Mouse (Mus musculus): ENCODE measurements at regions not wholly inside any gene's neighbourhood (a gene's known extent, or its start where the extent isn't known, plus 50 kb on each side); places are given as distances from the start of the nearest gene placed in this dataset.
A peak's percentile ranks its signal among the peaks of the same experiment; 100 is the strongest.

DNA sequence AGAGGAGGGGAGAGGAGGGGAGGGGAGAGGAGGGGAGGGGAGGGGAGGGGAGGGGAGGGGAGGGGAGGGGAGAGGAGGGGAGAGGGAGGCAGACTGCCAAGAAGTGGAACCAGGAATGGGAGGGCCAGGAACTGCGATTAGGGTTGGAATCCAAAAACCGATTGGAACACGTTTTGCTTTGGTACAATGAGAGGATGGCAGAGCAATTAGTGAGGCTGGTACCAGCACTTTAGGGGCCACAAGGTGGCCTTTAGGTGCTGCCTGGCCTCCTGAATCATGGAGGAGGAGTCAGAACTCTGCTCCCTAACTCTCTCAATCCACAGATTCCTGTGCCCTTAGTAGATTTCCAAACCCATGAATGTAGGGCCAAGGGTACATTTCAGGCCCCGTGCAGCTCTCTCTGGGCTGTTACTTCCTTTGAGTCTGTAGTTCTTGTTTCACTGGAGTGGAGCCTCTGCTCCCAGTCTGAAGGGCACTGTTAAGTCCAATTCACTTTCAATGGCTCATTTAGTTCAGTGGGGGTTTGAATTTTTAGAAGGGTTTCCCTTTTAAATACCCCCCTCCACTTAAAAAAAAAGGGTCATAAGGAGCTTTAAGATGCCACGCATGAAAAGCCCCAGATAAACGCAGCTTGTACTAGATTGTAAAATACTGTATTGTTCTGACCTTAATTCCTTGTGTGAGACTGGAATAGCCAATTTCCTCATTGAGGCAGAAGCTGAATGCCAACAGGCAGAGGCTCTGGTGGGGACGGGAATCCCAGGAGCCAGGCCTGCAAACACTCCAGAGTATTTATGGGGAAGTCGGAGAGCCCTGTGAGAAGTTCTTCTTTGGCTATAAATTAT lies 102.4 kb upstream of the Ranbp3l start:
- TF ChIP-seq CTCF (IDR thresholded peaks at IDR 0.05; ENCODE audit: borderline replicate concordance, extremely low read depth, insufficient read depth, insufficient read length) = no peak
- peak; percentile 93 for DNase-seq (ENCODE audit: low read depth)

GRCm38 (mm10) chr15:8856419-8857084 lies 111.2 kb upstream of the Ranbp3l start:
- TF ChIP-seq CTCF (IDR thresholded peaks at IDR 0.05; ENCODE audit: borderline replicate concordance, extremely low read depth, insufficient read depth, insufficient read length) (no peak), POLR2A (IDR thresholded peaks at IDR 0.05; ENCODE audit: borderline replicate concordance, extremely low read depth, insufficient read depth, insufficient read length, poor library complexity, severe bottlenecking) (no peak)
- DNase-seq (ENCODE audit: low read depth) = peak; percentile 64

- TF ChIP-seq CTCF (IDR thresholded peaks at IDR 0.05; ENCODE audit: borderline replicate concordance, extremely low read depth, insufficient read depth, insufficient read length) (0 out of 2 replicates have a peak, but pooled peaks have one; percentile 2), POLR2A (IDR thresholded peaks at IDR 0.05; ENCODE audit: borderline replicate concordance, extremely low read depth, insufficient read depth, insufficient read length, poor library complexity, severe bottlenecking) (no peak)
Measured at GRCm38 (mm10) chr15:8855511-8855910, 112.2 kb upstream of the Ranbp3l start.

DNA sequence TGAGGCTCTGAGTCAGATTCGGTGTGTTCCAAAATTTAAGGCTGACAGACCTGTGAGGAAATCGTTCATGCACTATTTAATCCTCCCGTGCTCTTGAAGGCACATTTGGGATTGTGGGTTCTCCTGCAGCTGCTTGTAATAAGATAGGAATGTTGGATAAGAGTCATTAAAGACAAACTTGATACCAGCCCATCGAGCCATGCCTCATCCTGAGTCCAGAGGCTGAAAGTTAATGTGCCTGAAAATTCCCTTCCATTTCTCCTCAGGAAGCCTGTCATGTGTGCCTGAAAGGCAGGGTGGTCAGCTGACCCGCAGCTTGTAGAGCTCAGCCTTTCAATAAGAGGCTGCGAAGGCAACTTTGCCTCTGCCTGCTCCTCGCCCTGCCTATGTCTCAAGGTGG lies 113.4 kb upstream of the Ranbp3l start:
- DNase-seq (ENCODE audit: low read depth) = no peak

More at GRCm38 (mm10) chr15:8855511-8855910, 112.2 kb upstream of the Ranbp3l start:
- no peak for DNase-seq (ENCODE audit: low read depth)

GRCm38 (mm10) chr15:8850996-8851395 lies 116.8 kb upstream of the Ranbp3l start:
- DNase-seq (ENCODE audit: low read depth) = no peak
- TF ChIP-seq POLR2A (IDR thresholded peaks at IDR 0.05; ENCODE audit: borderline replicate concordance, extremely low read depth, insufficient read depth, insufficient read length, poor library complexity, severe bottlenecking) = no peak
- no peak for TF ChIP-seq CTCF (IDR thresholded peaks at IDR 0.05; ENCODE audit: borderline replicate concordance, extremely low read depth, insufficient read depth, insufficient read length)

More for the DNA sequence above, 113.4 kb upstream of the Ranbp3l start:
- no peak for TF ChIP-seq POLR2A (IDR thresholded peaks at IDR 0.05; ENCODE audit: borderline replicate concordance, extremely low read depth, insufficient read depth, insufficient read length, poor library complexity, severe bottlenecking)
- TF ChIP-seq CTCF (IDR thresholded peaks at IDR 0.05; ENCODE audit: borderline replicate concordance, extremely low read depth, insufficient read depth, insufficient read length) = no peak

DNA sequence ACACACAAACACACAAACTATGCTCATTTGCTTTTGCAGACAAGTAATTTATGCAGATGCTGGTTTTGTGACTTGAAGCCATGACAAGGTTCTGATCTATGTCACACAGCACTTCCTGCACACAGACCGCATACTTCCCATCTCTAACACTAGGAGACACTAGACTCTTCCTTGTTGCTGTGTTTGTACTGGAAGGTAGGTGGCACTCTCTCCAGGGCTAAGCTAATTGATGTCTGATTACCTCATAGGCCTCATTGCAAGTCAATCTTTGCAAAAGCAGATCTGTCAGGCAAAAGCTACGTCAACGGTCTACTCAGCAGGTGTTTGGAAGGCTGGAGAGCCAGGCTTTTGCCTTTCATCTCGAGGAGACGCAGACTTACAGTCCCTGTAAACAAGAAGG lies 118.3 kb upstream of the Ranbp3l start:
- TF ChIP-seq CTCF (IDR thresholded peaks at IDR 0.05; ENCODE audit: borderline replicate concordance, extremely low read depth, insufficient read depth, insufficient read length) (peak; percentile 15; the same call in 1 of the 2 replicates), POLR2A (IDR thresholded peaks at IDR 0.05; ENCODE audit: borderline replicate concordance, extremely low read depth, insufficient read depth, insufficient read length, poor library complexity, severe bottlenecking) (no peak)
- DNase-seq (ENCODE audit: low read depth) = no peak

DNA sequence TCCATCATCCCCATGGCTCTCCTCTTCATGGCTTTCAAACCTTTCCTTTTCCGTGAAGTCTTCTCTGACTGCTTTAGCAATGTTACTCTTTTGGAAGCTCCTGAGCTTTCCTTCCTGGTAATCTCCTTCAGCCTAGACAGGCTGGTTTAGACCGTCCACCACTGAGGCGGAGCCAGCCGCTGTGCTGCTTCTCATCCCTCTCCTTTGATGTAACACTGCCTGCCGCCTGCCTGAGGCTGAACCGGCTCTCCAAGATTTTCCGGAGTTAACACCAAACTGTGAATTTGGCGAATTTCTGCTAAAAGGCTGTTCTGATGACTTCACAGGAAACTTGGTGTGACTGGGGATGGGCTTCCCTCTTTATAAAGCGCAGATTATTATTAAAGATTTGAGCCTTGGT lies 125.6 kb upstream of the Ranbp3l start:
- no peak for TF ChIP-seq CTCF (IDR thresholded peaks at IDR 0.05; ENCODE audit: borderline replicate concordance, extremely low read depth, insufficient read depth, insufficient read length)
- no peak for TF ChIP-seq POLR2A (IDR thresholded peaks at IDR 0.05; ENCODE audit: borderline replicate concordance, extremely low read depth, insufficient read depth, insufficient read length, poor library complexity, severe bottlenecking)
- no peak for DNase-seq (ENCODE audit: low read depth)

GRCm38 (mm10) chr15:8839462-8839861 lies 128.3 kb upstream of the Ranbp3l start:
- TF ChIP-seq POLR2A (IDR thresholded peaks at IDR 0.05; ENCODE audit: borderline replicate concordance, extremely low read depth, insufficient read depth, insufficient read length, poor library complexity, severe bottlenecking) (no peak), CTCF (IDR thresholded peaks at IDR 0.05; ENCODE audit: borderline replicate concordance, extremely low read depth, insufficient read depth, insufficient read length) (no peak)
- DNase-seq (ENCODE audit: low read depth) = peak; percentile 54

- TF ChIP-seq POLR2A (IDR thresholded peaks at IDR 0.05; ENCODE audit: borderline replicate concordance, extremely low read depth, insufficient read depth, insufficient read length, poor library complexity, severe bottlenecking) = no peak
- TF ChIP-seq CTCF (IDR thresholded peaks at IDR 0.05; ENCODE audit: borderline replicate concordance, extremely low read depth, insufficient read depth, insufficient read length) = no peak
Measured at GRCm38 (mm10) chr15:8834151-8834550, 123.6 kb upstream of the Slc1a3 start.

GRCm38 (mm10) chr15:8832970-8833369 lies 122.4 kb upstream of the Slc1a3 start:
- TF ChIP-seq POLR2A (IDR thresholded peaks at IDR 0.05; ENCODE audit: borderline replicate concordance, extremely low read depth, insufficient read depth, insufficient read length, poor library complexity, severe bottlenecking) (no peak), CTCF (IDR thresholded peaks at IDR 0.05; ENCODE audit: borderline replicate concordance, extremely low read depth, insufficient read depth, insufficient read length) (no peak)
- DNase-seq (ENCODE audit: low read depth) = no peak

More at GRCm38 (mm10) chr15:8834151-8834550, 123.6 kb upstream of the Slc1a3 start:
- no peak for DNase-seq (ENCODE audit: low read depth)

DNA sequence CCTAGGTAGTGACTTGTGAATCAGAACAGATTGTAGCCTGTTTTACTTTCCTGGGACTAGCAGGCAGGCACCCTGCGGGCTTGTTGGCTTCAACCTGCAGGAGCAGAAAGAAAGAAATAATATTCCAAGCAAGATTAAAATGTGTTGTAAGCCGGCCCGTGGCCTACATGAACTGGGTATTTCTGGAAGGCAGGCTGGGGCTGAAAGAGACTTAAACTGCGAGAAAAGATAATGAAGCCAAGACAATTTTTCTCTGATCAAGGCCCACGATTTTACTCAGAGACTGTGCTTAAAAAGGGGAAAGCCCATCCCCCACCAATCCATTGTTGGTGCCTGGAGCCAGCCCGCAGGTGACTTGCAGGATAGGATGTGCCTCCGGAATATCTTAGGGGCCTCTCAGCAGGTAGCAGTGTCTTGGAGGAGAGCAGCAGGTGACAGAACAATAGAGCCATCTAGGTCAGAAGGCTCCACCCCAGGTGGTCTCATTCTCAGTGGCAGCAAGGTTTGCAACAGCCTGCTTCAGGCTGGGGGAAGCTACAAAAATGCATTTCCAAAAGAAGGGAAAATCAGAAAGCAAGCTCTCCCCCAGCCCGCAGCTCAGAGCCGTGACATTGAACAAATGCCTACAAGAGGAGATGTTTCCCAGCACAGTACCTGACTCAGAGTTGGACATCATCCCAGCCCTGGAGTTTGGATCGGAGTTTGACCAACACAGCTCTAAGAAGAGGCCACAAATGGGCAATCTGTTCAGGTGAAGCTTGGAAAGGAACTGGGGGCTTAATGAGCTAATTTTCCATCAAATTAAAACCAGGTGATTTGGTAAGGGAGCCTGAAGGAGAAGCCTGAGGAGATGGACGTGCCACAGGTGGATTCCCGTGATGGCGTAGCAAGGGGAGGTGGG lies 121.4 kb upstream of the Slc1a3 start:
- DNase-seq (ENCODE audit: low read depth) = peak; percentile 53
- TF ChIP-seq POLR2A (IDR thresholded peaks at IDR 0.05; ENCODE audit: borderline replicate concordance, extremely low read depth, insufficient read depth, insufficient read length, poor library complexity, severe bottlenecking) = no peak
- no peak for TF ChIP-seq CTCF (IDR thresholded peaks at IDR 0.05; ENCODE audit: borderline replicate concordance, extremely low read depth, insufficient read depth, insufficient read length)
